Mouse (Mus musculus): ENCODE results near the gene Rab8a. TPM values are rescaled to one million over a fixed set of nuclear protein-coding genes. Genes with fewer than 3 reads are reported as not detected.
A peak's percentile ranks its signal among the peaks of the same experiment; 100 is the strongest.

Rab8a gene
- total RNA-seq, 2 experiments from 2014 or later: 35.0 to 47.6 TPM

DNA sequence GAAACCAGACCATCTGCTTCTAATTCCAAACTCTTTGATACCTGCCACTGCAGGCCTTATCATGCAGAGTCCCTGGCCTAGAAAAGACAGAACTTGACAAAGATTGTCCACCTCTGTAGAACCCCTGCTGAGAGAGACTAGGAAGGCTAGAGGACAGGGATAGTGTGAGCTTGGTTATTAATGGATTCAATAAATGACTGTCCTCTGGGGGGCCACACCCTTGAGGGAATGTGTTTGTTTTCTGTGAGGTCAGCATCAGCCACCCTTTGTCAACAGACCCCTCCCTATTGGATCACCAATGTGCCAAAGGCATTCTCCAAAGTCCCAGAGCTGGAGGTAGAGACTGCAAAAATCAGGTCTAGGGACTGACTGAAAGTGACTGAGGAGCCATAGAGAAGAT, 31.1 kb downstream of the Rab8a start:
- intact Hi-C loops (cut with DNase I): no loop called here
- DNase-seq (ENCODE audit: low spot score in 2 of 2): no peak

DNA sequence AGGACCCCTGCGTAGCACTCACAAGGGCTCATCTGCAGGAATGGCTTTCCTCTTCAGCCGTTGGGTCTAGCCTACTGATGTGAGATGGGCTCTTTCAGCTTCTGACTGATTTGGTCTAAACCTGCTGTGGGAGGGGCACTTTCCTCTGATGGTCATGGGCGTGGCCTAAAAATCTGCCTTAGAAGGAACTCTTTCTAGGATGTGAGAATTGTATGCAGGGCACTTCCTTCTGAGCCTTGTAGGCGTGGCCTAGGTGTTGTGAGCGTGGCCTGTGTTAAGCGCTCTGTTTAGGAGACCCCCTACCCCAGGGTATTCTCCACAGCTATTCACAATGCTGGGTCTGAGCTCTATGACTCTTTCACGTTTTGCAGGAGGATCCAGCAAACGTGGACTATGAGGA, 37.0 kb downstream of the Rab8a start:
- no peak for DNase-seq (ENCODE audit: low spot score in 2 of 2)
- intact Hi-C loops (cut with DNase I): no loop called here

GRCm38 (mm10) chr8:72208582-72208981, 47.6 kb downstream of the Rab8a start:
- no peak for DNase-seq (ENCODE audit: low spot score in 2 of 2)
- intact Hi-C loops (cut with DNase I): no loop called here

DNA sequence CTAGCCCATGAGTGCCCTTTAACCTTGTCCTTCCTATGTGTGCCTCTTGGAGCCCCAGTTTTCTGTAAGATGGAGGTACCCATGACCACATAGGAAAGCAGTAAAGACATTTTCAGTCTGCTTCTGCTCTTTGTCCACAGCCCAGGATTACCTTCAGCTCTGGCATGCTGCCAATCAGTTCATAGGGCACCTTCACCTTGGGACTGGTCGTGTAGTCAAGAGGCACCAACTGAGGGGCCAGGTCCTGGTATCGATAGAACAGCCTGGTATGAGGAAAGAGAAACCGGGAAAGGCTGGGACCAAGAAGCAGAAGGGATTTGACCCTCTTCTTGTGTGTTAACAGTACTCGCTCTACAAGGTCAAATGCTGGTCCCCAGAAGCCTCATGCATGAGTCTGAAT, 49.2 kb downstream of the Rab8a start:
- no peak for DNase-seq (ENCODE audit: low spot score in 2 of 2)
- intact Hi-C loops (cut with DNase I): no loop called here

- no peak for DNase-seq (ENCODE audit: low spot score in 2 of 2)
These were observed 49.7 kb downstream of the Rab8a start for GRCm38 (mm10) chr8:72210710-72211109.

GRCm38 (mm10) chr8:72211846-72212245, 50.8 kb downstream of the Rab8a start:
- intact Hi-C loops (cut with DNase I): no loop called here
- no peak for DNase-seq (ENCODE audit: low spot score in 2 of 2)

More at GRCm38 (mm10) chr8:72210710-72211109, 49.7 kb downstream of the Rab8a start:
- intact Hi-C loops (cut with DNase I): no loop called here

DNA sequence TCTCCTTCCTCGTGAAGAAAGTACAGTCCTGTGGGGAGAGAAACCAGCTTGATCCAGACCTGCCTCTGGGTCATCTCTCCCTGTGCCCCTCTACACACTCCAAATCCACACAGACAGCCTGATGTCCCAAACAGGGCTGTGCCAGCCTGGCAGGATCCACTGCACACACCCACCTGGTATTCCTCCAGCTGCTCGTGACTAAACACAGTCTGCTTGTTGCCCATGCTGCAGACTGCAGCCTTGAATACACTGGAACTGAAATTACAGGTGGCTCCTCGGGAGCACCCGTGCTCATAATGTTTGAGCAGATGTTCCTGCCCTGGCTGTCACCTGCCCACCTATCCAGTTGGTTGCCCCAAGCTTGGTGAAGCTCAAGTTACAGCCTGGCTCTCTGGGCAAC, 51.8 kb downstream of the Rab8a start, which contains the start of gene Cib3:
Gene Cib3, minus strand, starts transcription at position 87 of the 400 bp plus-strand sequence.
- intact Hi-C loops (cut with DNase I): no loop called here

GRCm38 (mm10) chr8:72213536-72213935, 52.5 kb downstream of the Rab8a start, which contains the start of gene Gm11034:
Gene Gm11034 (minus strand): TSS chr8:72213636.
- DNase-seq (ENCODE audit: low spot score in 2 of 2): no peak

More for the DNA sequence above, 51.8 kb downstream of the Rab8a start, which contains the start of gene Cib3:
- peak in 1 of 2 experiments; percentile 21 for DNase-seq (ENCODE audit: low spot score in 2 of 2)

GRCm38 (mm10) chr8:72215060-72215459, 54.1 kb downstream of the Rab8a start:
- intact Hi-C loops (cut with DNase I): no loop called here
- DNase-seq (ENCODE audit: low spot score in 2 of 2): no peak

More at GRCm38 (mm10) chr8:72213536-72213935, 52.5 kb downstream of the Rab8a start, which contains the start of gene Gm11034:
- intact Hi-C loops (cut with DNase I): no loop called here

GRCm38 (mm10) chr8:72215871-72216270, 54.9 kb downstream of the Rab8a start:
- no peak for DNase-seq (ENCODE audit: low spot score in 2 of 2)
- intact Hi-C loops (cut with DNase I): no loop called here

DNA sequence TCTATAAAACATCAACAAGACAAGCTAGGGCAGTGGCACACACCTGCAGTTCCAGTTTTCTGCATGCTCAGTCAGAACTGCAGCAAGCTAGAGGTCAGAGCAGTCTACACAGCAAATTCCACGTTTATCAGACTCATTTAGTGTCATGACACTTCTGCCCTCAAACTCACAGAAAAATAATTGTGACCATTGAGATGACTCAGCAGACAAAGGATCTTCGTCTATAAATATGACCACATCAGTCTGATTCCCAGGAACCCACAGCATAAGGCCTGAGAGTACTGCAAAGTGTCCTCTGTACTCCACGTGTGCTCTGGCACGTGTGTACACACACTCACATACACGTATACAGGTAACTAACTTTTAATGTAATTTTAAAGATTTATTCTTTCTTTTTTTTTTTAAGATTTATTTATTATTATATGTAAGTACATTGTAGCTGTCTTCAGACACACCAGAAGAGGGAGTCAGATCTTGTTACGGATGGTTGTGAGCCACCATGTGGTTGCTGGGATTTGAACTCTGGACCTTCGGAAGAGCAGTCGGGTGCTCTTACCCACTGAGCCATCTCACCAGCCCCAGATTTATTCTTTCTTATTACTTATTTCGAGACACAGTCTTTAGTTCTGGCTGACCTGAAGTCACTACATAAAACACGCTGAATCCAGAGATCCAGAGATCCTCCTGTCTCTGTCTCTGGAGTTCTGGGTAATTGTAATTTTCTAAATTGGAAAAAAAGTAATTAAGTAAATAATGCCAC, 58.0 kb downstream of the Rab8a start:
- intact Hi-C loops (cut with DNase I): no loop called here
- DNase-seq (ENCODE audit: low spot score in 2 of 2): no peak

DNA sequence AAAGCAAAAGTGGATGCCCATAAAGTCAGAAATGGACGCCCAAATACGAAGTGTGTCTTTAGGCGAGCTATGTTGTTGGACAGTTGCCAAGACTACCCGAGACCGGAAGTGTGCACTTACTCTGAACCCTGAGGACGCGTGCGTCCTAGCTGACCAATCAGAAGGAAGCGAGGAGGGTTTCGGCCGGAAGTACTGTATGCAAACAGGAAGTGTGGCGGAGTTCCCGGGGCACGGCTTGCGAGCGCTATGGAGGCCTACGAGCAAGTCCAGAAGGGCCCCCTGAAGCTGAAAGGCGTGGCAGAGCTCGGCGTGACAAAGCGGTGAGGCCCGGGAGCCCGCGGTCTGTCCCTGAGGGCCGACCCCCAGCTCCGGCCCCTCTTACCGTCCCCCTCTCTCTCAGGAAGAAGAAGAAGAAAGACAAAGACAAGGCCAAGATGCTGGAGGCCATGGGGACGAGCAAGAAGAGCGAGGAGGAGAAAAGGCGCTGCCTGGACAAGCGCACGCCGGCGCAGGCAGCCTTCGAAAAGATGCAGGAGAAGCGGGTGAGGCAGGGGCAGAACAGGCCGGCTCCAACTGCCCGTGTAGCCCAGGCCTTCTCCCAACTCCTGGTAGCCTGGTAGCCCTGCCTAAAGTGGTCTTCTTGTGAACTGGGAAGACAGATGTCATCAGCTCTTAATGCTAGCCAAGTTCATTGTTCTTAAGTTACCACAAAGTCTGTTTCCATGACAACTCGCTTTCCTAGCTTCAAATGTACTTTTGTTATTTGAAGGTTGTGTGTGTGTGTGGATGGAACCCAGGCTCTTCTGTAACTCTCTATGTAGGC, 58.8 kb downstream of the Rab8a start, which contains the start of gene Fam32a:
Gene Fam32a, plus strand, starts transcription at position 190 of the 823 bp plus-strand sequence.
- DNase-seq (ENCODE audit: low spot score in 2 of 2): peak; percentile 82 to 87
- intact Hi-C loops (cut with DNase I): no loop called here

DNA sequence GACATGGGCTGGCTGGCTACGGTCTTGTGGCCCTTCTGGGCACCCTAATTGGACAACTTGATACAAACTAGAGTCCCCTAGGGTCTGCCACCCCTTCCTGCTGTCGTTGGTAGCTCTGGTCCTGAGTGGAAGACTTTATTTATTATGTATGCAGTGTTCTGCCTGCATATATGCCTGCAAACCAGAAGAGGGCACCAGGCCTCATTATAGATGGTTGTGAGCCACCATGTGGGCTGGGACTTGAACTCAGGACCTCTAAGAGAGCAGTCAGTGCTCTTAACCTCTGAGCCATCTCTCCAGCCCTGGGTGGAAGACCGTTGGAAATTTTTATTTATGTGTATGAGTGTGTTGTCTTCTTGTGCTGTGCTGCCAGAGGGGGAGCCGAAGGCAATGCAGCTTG, 59.8 kb downstream of the Rab8a start:
- intact Hi-C loops (cut with DNase I): no loop called here
- no peak for DNase-seq (ENCODE audit: low spot score in 2 of 2)

DNA sequence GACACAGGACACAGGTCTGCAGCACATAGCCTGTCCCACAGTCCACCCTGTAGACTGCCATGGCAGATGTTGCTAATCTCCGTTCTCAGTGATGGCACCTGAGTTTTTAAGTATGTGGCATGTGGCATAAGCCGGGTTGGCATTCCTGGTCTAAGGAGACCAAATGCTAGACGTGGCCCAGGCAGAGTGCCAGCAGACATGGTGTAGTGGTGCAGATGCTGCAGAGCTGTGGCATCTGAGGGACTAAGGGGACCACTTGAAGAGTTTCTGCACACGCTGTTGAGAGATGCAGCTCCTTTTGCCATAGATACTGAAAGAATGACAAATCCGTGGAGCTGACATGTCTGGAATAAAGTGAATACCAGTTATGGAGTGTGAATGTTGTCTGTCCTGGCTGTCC, 61.7 kb downstream of the Rab8a start:
- intact Hi-C loops (cut with DNase I): no loop called here
- no peak for DNase-seq (ENCODE audit: low spot score in 2 of 2)

Other genes starting within 250 kb of the Rab8a start
- gene Zfp961, start 210.2 kb upstream of the Rab8a start, total RNA-seq (2021): 10 to 100 TPM; 13.5 to 18.7 TPM
- not detected for gene Cyp4f18, start 151.6 kb upstream of the Rab8a start, total RNA-seq (2021)
- gene Olfr372, start 120.0 kb upstream of the Rab8a start, total RNA-seq (2021): not detected
- not detected for gene Olfr373, start 78.0 kb upstream of the Rab8a start, total RNA-seq (2021)
- not detected for gene Olfr374, start 54.2 kb upstream of the Rab8a start, total RNA-seq (2021)
- gene Tpm4, start 26.2 kb upstream of the Rab8a start, total RNA-seq (2021): 10 to 100 TPM; 24.4 to 28.2 TPM
- not detected for gene Hsh2d, start 28.4 kb downstream of the Rab8a start, total RNA-seq (2021)
- not detected for gene Cib3, start 51.6 kb downstream of the Rab8a start, total RNA-seq (2021)
- not detected for gene Gm11034, start 52.4 kb downstream of the Rab8a start, total RNA-seq (2021)
- 10 to 100 TPM; 57.2 to 59.3 TPM for gene Fam32a, start 58.5 kb downstream of the Rab8a start, total RNA-seq (2021)
- gene Ap1m1, start 78.8 kb downstream of the Rab8a start, total RNA-seq (2021): 10 to 100 TPM; 75.3 to 84.9 TPM
- gene Gm10282, start 144.1 kb downstream of the Rab8a start, total RNA-seq (2021): 1 to 10 TPM; 5.2 to 6.4 TPM
- 10 to 100 TPM; 13.5 to 22.2 TPM for gene Klf2, start 157.8 kb downstream of the Rab8a start, total RNA-seq (2021)

All from left cerebral cortex, postnatal 36 days (tissue).